ENCODE assay signal across 26 mouse cellular contexts in the genomic region with DNA sequence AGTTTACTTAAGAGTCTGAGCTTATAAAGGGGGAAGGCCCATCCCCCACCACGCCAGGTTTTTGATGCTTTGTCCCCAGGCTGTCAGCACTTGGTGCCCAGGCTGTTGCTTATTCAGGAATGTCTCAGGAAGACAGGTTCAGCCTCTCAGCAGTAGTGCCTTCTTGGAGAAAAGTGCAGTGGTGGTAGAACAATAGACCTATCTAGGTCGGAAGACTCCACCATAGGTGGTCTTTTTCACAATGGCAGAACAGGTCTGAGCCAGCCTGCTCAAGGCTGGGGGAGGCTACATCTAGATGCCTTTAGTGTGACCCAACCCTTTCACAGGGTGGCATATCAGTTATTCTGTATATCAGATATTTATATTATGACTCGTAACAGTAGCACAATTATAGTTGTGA.
"Had no signal": no experiment of that assay in that cellular context is flagged by ENCODE, and none has a peak within 500 bp of the region (broad histone marks: within the 10 kb centered on the region; RNA-seq: fewer than 3 reads in every experiment).

No protein-coding gene starts in this region.

- DNase-seq: gastrocnemius, postnatal 14 days; heart, adult 2 months; heart, postnatal 14 days; heart, postnatal 36 days; kidney, adult 18-20 months; kidney, adult 8-10 months; kidney, postnatal 10 days; kidney, postnatal 25 days; kidney, postnatal 4 days; liver; liver, embryonic 13.5 days; liver, postnatal 0 days had no signal

- H3K4me1 ChIP-seq: heart, embryonic 13.5 days; limb, embryonic 12.5 days; liver, embryonic 13.5 days; liver, embryonic 15.5 days had no signal

- H3K4me3 ChIP-seq: heart, adult 2 months; heart, embryonic 13.5 days; heart, embryonic 15.5 days; hindbrain, embryonic 12.5 days; layer of hippocampus, adult 2 months; left cerebral cortex, adult 2 months; limb, embryonic 10.5 days; limb, embryonic 12.5 days; liver, embryonic 13.5 days; liver, embryonic 15.5 days had no signal

- H3K27me3 ChIP-seq: heart, embryonic 13.5 days; heart, embryonic 15.5 days; hindbrain, embryonic 12.5 days; limb, embryonic 12.5 days; liver, embryonic 13.5 days; liver, embryonic 15.5 days had no signal

- H3K9ac ChIP-seq: heart, embryonic 13.5 days; heart, embryonic 15.5 days; hindbrain, embryonic 12.5 days; hindbrain, embryonic 14.5 days; limb, embryonic 12.5 days; liver, embryonic 13.5 days; liver, embryonic 15.5 days; liver, postnatal 0 days had no signal

- H3K9me3 ChIP-seq: heart, embryonic 13.5 days; heart, embryonic 15.5 days; hindbrain, embryonic 12.5 days; limb, embryonic 10.5 days; limb, embryonic 12.5 days; liver, embryonic 13.5 days; liver, embryonic 15.5 days had no signal

- H3K27ac ChIP-seq: heart, adult 2 months; heart, embryonic 13.5 days; heart, embryonic 15.5 days; hindbrain, embryonic 12.5 days; hindbrain, embryonic 14.5 days; layer of hippocampus, adult 2 months; left cerebral cortex, adult 2 months; limb, embryonic 10.5 days; limb, embryonic 12.5 days; liver, embryonic 13.5 days; liver, embryonic 15.5 days had no signal

- ATAC-seq: hindbrain, embryonic 16.5 days; inflammation-experienced regulatory T-cells, adult 6 months; intestine, embryonic 16.5 days; liver, postnatal 0 days had no signal

- H3K4me2 ChIP-seq: heart, embryonic 11.5 days; heart, embryonic 13.5 days; heart, embryonic 15.5 days; hindbrain, embryonic 12.5 days; hindbrain, embryonic 14.5 days; limb, embryonic 12.5 days; liver, embryonic 11.5 days; liver, embryonic 13.5 days; liver, embryonic 15.5 days had no signal

- H3K36me3 ChIP-seq: heart, embryonic 13.5 days; heart, embryonic 15.5 days; hindbrain, embryonic 12.5 days; limb, embryonic 10.5 days; limb, embryonic 12.5 days; liver, embryonic 13.5 days; liver, embryonic 15.5 days had no signal
